Mouse (Mus musculus): ENCODE results near the gene Slc22a14. TPM values are rescaled to one million over a fixed set of nuclear protein-coding genes. Genes with fewer than 3 reads are reported as not detected.

The Slc22a14 gene
- polyA plus RNA-seq, 1 experiment from 2014 or later: not detected

GRCm38 (mm10) chr9:119203617-119204016, 161.7 kb downstream of the Slc22a14 start:
- H3K27me3 ChIP-seq (ENCODE audit: control insufficient read depth, insufficient read depth, low read length): no peaks in the 10 kb centered on the region
- DNase-seq (ENCODE audit: low spot score) (no peak), ATAC-seq (ENCODE audit: low FRiP score, low TSS enrichment) (no peak)
- H3K36me3 ChIP-seq (ENCODE audit: control insufficient read depth, insufficient read depth, low read length): no peaks in the 10 kb centered on the region
- no peaks in the 10 kb centered on the region for H3K9me3 ChIP-seq (ENCODE audit: control insufficient read depth, low read length)
- no peak overlapping the region for H3K4me3 ChIP-seq (ENCODE audit: low read depth, low read length)
- no peak overlapping the region for H3K4me2 ChIP-seq (replicated peaks; ENCODE audit: low read depth)
- WGBS: 95% methylated on average over 9 of the region's 9 CpGs
- H3K4me1 ChIP-seq (replicated peaks; ENCODE audit: control insufficient read depth, insufficient read depth): no peaks in the 10 kb centered on the region
- no peak overlapping the region for H3K27ac ChIP-seq (replicated peaks)
- H3K9ac ChIP-seq (ENCODE audit: low read length): no peak overlapping the region
- TF ChIP-seq EP300 (optimal IDR thresholded peaks at IDR 0.05) (no peak), CTCF (IDR thresholded peaks at IDR 0.05; ENCODE audit: low read depth) (no peak)

DNA sequence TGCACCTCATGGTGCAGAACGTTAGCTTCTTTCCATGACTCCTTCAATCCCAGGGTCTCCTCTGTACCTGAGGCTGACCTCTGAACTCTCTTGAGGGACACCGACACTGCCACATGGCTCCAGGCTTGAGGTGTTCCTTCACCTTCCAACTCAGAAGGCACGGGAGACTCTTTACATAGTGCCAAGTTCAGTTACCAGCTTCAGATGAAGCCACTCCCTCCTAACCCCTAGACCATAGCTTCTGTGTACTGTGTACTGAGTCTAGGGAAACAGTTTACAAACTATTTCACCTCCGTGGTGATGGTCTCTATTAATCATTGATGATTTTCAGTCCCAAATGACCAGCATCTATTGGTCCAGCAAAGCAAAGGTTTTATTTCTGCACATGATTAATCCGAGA, 163.7 kb downstream of the Slc22a14 start:
- ATAC-seq (ENCODE audit: low FRiP score, low TSS enrichment): no peak
- WGBS: 80% methylated on average over 5 of the region's 5 CpGs
- no peak overlapping the region for H3K4me2 ChIP-seq (replicated peaks; ENCODE audit: low read depth)

DNA sequence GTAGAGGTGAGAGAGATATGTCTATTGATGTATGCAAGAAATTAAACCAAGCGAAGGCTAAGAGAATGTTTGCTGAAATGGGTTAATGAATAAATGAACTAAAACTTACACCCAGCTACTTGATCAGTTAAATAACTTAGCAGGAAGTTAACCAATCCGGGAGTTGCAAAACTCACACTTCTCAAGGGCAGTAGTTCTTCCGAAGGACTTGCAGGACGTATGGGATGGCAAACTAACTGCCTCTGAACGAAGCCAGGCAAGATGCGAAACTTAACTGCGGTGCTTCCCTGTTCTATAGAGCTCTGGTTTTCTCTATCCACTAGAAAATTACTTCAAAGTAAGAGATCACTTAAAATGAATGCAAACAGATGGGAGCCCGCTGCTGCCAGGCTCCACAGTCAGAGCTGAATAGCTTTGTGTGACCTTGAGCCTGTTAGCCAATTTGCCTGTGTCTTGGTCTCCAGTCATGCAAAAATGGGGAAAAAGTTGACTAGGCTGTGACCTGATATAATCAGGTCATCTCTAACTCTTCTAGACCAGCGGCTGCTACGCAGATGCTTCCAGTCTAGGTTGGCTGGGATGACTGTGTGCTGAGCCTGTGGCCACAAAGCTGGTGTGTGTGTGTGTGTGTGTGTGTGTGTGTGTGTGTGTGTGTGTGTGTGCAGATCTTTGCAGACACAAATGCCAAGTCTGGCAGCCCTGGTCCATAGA, 166.0 kb downstream of the Slc22a14 start:
- no peak for ATAC-seq (ENCODE audit: low FRiP score, low TSS enrichment)

More for the DNA sequence above, 163.7 kb downstream of the Slc22a14 start:
- H3K4me1 ChIP-seq (replicated peaks; ENCODE audit: control insufficient read depth, insufficient read depth): no peaks in the 10 kb centered on the region
- TF ChIP-seq EP300 (optimal IDR thresholded peaks at IDR 0.05): no peak
- TF ChIP-seq CTCF (IDR thresholded peaks at IDR 0.05; ENCODE audit: low read depth): no peak
- no peak overlapping the region for H3K9ac ChIP-seq (ENCODE audit: low read length)
- no peaks in the 10 kb centered on the region for H3K9me3 ChIP-seq (ENCODE audit: control insufficient read depth, low read length)
- no peak overlapping the region for H3K4me3 ChIP-seq (ENCODE audit: low read depth, low read length)
- no peak for DNase-seq (ENCODE audit: low spot score)
- no peak overlapping the region for H3K27ac ChIP-seq (replicated peaks)
- no peaks in the 10 kb centered on the region for H3K27me3 ChIP-seq (ENCODE audit: control insufficient read depth, insufficient read depth, low read length)
- H3K36me3 ChIP-seq (ENCODE audit: control insufficient read depth, insufficient read depth, low read length): no peaks in the 10 kb centered on the region

DNA sequence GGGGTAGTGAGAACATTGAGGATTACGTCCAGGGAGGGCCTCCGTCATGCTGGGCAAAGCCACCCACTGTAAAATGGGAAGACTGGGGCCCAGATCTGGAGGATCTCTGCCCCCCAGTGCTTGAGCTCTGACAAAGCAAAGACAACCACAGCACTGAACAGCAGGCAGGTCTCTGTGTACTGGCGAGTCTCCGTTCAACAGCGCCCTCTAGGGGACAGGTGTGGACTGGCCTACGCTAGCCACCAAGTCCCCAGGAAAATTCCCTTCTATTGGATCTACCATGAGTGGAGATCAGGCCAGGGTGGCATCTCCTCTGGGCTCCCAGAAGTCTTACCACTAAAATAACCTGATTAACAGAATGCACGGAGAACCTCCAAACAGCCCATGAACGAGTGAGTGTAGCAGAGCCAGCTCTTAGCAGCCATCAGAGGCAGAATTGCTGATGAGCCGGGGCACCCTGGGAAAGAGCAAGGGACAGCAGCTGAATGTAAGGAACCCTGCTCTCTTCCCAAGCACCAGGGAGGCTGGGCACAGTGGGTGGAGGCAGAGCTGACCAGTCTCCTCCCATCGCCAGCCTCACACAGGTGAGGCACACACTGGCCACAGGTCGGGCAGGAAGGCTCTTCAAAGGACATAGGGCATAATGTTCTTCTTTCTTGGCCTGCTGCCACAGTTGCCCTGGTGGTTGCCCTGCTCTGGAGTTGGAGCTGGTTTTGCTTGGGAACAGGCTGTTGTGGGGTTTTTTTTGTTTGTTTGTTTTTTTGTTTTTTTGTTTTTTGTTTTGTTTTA, 173.0 kb downstream of the Slc22a14 start:
- TF ChIP-seq CTCF (IDR thresholded peaks at IDR 0.05; ENCODE audit: low read depth) (peak; percentile 81), EP300 (optimal IDR thresholded peaks at IDR 0.05) (no peak)
- ATAC-seq (ENCODE audit: low FRiP score, low TSS enrichment): peak; percentile 82
- Histone ChIP-seq H3K4me3 (ENCODE audit: low read depth, low read length) (no peak overlapping the region), H3K9ac (ENCODE audit: low read length) (no peak overlapping the region), H3K9me3 (ENCODE audit: control insufficient read depth, low read length) (no peaks in the 10 kb centered on the region), H3K4me1 (replicated peaks; ENCODE audit: control insufficient read depth, insufficient read depth) (no peaks in the 10 kb centered on the region), H3K27ac (replicated peaks) (no peak overlapping the region), H3K36me3 (ENCODE audit: control insufficient read depth, insufficient read depth, low read length) (no peaks in the 10 kb centered on the region), H3K27me3 (ENCODE audit: control insufficient read depth, insufficient read depth, low read length) (no peaks in the 10 kb centered on the region), H3K4me2 (replicated peaks; ENCODE audit: low read depth) (no peak overlapping the region)
- DNase-seq (ENCODE audit: low spot score): peak; percentile 81
- 31% methylated on average over 10 of the region's 11 CpGs for WGBS

More for the DNA sequence above, 166.0 kb downstream of the Slc22a14 start:
- Histone ChIP-seq H3K4me3 (ENCODE audit: low read depth, low read length) (no peak overlapping the region), H3K4me2 (replicated peaks; ENCODE audit: low read depth) (no peak overlapping the region), H3K27me3 (ENCODE audit: control insufficient read depth, insufficient read depth, low read length) (no peaks in the 10 kb centered on the region), H3K9me3 (ENCODE audit: control insufficient read depth, low read length) (no peaks in the 10 kb centered on the region), H3K9ac (ENCODE audit: low read length) (no peak overlapping the region), H3K4me1 (replicated peaks; ENCODE audit: control insufficient read depth, insufficient read depth) (no peaks in the 10 kb centered on the region), H3K36me3 (ENCODE audit: control insufficient read depth, insufficient read depth, low read length) (no peaks in the 10 kb centered on the region), H3K27ac (replicated peaks) (no peak overlapping the region)
- no peak for TF ChIP-seq CTCF (IDR thresholded peaks at IDR 0.05; ENCODE audit: low read depth)
- no peak for TF ChIP-seq EP300 (optimal IDR thresholded peaks at IDR 0.05)
- no peak for DNase-seq (ENCODE audit: low spot score)
- WGBS: 83% methylated on average over 10 of the region's 10 CpGs

- TF ChIP-seq EP300 (optimal IDR thresholded peaks at IDR 0.05) (no peak), CTCF (IDR thresholded peaks at IDR 0.05; ENCODE audit: low read depth) (no peak)
- Histone ChIP-seq H3K9ac (ENCODE audit: low read length) (no peak overlapping the region), H3K4me2 (replicated peaks; ENCODE audit: low read depth) (no peak overlapping the region), H3K36me3 (ENCODE audit: control insufficient read depth, insufficient read depth, low read length) (no peaks in the 10 kb centered on the region), H3K4me1 (replicated peaks; ENCODE audit: control insufficient read depth, insufficient read depth) (no peaks in the 10 kb centered on the region), H3K27ac (replicated peaks) (no peak overlapping the region), H3K4me3 (ENCODE audit: low read depth, low read length) (no peak overlapping the region), H3K9me3 (ENCODE audit: control insufficient read depth, low read length) (no peaks in the 10 kb centered on the region), H3K27me3 (ENCODE audit: control insufficient read depth, insufficient read depth, low read length) (no peaks in the 10 kb centered on the region)
- DNase-seq (ENCODE audit: low spot score): no peak
- ATAC-seq (ENCODE audit: low FRiP score, low TSS enrichment): peak; percentile 38; the same call in 1 of the 2 replicates
- 7% methylated on average over 3 of the region's 3 CpGs for WGBS
These were observed 184.1 kb downstream of the Slc22a14 start for GRCm38 (mm10) chr9:119181241-119181728.
